Mouse (Mus musculus) cerebellum, adult 9-10 months (tissue): ENCODE results near the gene Atxn7l2.

Experiments used
- DNase-seq: peaks from one replicate; pipeline ENCODE4 v3.0.0; 2022

Gene Atxn7l2

DNA sequence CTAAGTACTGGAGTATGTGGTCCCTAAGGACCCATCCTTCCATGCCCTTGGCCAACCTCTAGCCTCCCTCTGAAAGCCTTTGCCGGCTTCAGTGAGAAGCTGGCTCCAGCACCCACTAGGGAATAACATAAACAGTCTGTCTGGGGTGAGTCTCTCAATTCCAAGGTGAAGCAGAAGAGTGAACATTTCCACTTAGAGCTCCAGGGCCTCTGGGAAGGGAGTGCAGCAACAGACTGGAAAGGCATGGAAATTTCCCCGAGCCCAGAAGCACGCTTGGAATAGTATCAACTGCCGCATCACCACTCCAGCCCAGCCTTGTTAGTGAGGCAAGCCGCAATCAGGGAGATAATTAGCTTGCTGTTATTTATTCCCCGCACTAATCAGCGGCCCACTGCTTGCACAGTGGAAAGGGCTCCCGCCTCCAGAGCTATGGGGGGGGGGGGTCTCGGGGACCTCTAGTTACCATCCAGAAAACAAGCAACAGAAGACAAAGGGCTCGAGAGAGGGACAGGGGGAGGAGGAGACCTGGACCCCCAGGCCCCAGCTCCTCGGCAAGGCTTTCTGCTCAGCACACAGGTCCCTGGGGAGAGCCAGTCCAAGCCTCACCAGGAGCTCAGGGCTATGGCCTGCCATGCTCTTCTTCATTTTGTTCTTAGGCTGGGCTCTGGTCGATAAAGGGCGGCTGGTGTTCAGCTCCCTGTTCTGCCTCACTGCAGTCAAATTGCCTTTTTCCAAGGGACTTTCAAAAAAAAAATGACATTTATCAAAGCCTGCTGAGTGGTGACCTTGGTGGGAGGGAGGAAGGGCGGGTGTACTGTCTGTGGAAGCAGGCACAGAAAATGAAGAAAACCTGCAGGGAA, 35.8 kb downstream of the Atxn7l2 start:
- DNase-seq = peak; percentile 62

DNA sequence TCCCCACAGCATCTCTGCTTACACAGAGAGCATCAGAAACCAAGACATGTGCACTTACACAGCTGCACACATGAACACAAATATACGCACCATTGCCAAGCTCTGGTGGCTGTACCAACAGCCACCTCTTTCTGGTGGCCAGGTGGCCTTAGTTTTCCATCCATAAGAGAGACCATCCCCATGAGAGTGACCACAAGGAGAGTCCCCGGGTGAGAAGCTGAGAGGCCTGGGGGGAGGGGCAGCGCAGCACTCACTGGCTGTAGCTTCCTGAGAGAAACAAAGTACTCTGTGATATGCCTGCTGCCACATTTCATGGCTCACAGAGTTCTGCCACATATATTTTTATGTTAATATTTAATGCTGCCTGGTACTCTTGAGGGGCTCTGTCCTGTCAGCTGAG, 41.5 kb downstream of the Atxn7l2 start:
- DNase-seq = no peak

- no peak for DNase-seq
Measured at GRCm38 (mm10) chr3:108167499-108167898, 43.2 kb downstream of the Atxn7l2 start.

GRCm38 (mm10) chr3:108166486-108167211, 44.1 kb downstream of the Atxn7l2 start:
- DNase-seq = no peak

DNA sequence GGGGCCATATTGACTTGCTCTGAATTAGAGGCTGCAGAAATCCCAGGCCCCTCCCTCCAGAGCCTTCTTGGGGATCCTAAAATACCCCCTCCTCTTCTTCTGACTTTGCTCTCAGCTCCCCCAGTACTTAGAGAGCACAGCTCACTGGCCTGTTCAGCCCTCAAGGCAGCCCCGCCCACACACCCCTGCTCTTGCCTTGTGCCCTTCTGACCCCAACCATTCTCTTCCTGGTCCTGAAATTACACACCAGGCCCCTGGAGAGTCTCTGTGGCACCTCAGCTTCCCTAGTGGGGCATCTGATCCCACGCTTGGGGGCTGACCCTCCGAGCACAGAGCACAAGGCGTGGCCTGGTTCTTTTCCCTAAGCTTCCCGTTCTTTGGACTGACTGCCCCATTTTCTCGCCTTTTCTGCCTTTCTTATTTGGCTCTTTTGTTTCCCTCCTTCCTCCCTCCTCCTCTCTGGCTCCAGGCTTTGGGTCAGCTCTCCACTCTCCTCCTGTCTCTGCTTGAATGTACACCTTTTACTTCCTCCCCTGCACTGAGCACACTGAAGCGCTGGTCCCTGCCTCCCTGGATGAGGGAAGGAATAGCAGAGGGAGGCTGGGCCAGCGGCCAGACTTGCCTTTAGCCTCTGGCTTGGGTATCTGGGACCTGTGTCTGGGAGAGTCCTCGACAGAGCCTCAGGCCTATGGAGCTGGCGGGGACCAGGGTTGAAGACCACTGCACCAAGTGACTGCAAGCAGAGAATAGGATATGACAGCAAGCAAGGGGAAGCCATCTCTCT, 45.0 kb downstream of the Atxn7l2 start:
- DNase-seq = no peak

GRCm38 (mm10) chr3:108164807-108165206, 45.9 kb downstream of the Atxn7l2 start:
- DNase-seq = peak; percentile 91

DNA sequence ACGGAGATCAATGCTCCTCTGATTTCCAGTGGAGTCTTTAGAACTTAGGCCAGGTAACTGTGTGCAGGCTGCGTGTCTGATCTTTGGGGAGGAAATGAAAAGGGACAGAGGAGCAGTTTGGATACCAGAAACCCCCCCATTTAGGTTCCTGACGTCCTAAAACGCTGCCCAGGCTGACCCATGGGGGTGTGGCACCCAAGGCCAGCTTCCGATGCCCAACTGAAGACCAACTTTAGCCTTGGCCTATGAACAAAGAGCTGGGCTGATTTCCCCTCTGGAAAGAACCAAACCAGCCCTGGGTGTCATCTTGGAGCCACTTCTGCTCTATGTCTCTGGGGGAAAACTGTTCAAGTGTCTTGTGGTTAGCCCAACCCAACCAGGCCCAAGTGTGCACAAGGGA, 46.6 kb downstream of the Atxn7l2 start:
- DNase-seq = no peak

GRCm38 (mm10) chr3:108158383-108159037, 52.2 kb downstream of the Atxn7l2 start:
- DNase-seq = no peak

- peak; percentile 36 for DNase-seq
Measured at GRCm38 (mm10) chr3:108154656-108155055, 56.1 kb downstream of the Atxn7l2 start, which contains the start of gene Gpr61. Gpr61 (minus strand) TSS chr3:108154882.

DNA sequence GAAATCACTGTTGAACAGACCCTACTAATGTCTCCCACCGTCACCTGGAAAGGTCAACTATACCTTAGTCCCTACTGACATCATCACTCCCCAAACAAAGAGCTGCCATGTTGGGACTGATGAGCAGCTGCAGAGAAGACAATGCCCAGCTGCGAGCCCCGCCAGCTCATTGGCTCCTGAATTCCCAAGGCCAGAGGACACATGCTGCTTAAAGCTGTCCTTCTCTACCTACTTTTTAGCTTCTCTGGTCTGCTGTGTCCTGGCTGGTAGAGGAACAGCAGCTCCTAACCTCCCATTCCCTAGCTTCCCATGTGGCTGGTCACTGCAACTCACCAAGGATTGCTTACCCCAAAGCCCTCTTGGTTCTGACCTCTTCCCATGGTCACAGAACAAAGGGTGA, 58.4 kb downstream of the Atxn7l2 start:
- DNase-seq = no peak
